Mouse (Mus musculus): ENCODE measurements around the gene Dars2.
"Not testable (repeated sequence)": the region's sequence is repeated elsewhere in the genome, so short reads cannot be mapped to it uniquely, and the experiment has no call there.

Gene Dars2

DNA sequence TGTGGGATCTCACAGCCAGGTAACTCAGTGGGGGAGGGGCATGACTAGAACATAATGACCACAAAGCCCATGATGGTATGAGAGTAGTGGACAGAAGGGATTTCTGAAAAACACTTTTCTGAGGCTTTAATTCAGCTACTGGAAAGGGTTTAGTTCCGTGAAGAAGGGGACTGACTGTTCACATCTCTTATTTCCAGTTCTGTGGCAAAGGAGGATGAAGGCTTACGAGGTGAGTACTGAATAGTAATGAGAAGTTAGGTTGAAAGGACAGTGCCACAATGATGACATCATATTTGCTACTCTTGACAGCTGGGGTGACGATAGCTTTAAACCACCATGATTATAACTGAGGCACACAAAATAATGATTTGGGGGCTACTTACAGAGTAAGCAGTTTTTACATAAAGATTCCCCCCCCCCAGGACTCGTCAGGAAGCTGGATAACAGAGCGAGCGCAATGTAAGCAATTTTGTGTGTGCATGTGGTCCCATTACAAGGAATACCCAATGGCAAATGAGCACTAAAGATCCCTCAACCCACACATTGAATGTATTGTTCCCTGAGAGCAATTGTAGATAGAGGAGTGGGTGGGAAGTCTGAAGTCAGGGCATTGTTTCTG, 34.6 kb downstream of the Dars2 start:
- no peak for DNase-seq (ENCODE audit: low read depth, low spot score)

DNA sequence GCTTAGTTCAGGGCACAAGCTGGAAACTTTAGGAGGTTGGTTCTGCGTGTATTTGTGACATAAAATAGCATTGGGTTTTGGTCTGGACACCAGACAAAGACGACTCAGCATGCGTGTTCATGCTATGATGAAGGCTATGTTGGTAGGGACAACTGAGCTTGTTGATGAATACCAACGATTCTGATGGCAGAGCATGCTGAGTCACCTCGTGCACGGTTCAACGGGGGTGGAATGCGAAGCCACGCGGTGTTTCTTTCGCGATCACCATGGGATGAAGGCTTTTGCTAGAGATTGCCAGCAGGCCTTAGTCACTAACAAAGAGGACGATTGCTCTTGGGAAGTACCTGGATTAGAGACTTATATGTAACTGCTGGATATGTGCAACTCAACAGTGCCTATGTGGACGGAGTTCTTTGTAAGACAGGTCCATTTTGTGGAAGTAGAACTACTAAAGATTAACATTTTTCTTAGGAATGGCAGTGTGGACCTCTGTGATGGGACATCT, 35.1 kb downstream of the Dars2 start:
- DNase-seq (ENCODE audit: low read depth, low spot score): no peak

DNA sequence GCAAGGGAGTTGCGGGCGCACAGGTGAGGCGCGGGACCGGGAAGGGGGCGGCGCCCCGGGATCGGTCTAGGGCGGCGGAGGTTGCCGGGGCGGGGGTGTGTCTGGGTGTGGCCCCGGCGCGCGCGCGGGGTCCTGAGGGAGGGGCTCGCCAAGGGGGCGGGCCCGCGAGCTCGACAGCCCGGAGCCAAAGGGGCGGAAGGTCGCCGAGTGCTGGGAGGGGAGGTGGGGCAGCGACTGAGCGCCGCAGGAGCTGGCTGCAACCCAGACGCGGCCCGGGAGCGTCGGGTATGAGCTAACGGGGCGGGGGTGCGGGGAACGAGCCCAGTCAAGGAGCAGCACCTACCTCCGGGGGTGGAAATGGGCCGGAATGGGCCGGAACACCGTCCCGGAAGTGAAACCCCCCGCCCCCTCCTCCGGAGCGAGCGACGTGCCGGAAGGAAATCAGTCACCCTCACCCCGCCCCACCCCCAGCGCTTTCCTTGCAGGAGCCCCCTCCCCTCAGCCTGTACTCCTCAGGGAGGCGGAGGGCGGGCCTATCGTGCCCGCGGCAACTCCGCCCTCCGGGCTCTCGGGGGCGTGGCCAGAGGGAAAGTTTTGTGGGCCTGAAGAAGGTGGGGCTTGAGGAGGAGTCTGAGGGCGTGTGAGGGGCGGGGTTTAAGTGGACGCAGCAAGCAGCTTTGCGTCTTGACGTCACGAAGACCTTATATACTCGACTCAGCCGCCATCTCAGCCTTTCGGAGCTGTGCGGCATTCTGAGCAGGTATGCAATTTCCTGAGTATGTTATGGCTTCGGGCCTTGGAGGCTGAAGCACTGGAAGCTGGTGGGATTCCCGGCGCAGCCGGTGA, 35.8 kb downstream of the Dars2 start, which contains the start of gene Zbtb37:
Gene Zbtb37 (minus strand): TSS at position 415 of the 846 bp plus-strand sequence.
- peak; percentile 99 for DNase-seq (ENCODE audit: low read depth, low spot score)

DNA sequence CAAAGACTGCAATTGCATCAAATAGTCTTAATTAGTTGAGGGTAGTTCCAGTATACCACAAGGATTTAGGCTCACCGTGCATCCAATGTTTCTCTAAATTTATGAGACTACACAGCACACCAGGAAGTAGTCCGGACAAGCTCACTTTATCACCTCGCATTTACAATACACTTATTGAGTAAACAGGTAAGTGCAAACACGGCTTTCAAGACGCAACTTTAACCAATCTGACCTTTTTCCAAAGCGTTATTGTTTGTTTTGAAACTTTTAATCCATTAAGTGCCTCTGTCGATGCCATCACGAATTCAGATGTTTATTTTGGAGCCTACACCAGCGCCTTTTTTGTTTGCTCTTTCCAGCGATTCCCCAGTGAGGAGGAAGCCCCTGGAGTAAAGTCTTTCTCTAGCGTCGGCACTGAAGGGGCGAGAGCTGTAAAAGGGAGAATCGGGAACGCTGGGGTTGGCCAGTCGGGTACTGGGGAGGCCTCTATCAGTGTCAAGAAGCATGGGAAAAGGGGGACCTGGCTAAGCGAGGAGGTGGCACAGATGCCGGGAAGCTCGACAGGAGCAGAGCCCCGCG, 36.5 kb downstream of the Dars2 start:
- DNase-seq (ENCODE audit: low read depth, low spot score): no peak

DNA sequence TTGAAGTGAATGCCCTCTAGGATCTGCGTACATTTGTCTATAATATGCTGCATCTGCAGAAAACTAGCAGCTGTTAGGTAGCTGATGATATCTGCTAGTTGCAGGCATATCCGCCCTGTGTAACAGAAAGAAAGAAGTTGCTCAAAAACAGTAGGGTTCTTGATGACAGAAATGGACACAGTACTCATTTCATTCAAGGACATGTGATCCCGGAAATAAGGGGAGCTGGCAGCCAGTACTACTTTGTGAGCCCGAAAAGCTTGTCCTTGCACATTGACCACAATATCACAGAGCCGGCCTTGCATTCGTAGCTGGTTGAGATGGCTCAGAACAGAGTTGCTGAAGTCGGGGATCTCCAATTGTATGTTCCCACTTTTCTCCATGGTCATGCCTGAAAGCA, 38.1 kb downstream of the Dars2 start:
- DNase-seq (ENCODE audit: low read depth, low spot score): no peak

DNA sequence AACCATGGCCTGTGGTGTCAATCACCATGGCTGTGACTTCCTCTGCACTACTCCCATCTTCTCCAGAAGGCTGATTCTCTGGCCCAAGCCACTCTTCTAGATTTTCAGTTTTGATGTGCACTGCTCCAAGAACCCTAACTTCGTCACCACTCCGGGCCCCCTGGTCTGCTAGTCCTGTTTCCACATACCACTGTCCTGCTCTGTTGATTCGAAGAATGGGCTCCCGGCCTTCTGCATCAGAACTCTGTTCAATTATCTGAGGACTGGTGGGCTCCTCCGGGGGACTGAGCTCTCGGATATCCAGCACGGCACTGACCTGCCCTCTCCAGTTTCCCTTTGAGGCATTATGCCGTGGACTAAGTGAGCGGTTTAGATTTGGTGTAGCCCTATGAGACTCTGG, 38.6 kb downstream of the Dars2 start:
- DNase-seq (ENCODE audit: low read depth, low spot score): no peak

DNA sequence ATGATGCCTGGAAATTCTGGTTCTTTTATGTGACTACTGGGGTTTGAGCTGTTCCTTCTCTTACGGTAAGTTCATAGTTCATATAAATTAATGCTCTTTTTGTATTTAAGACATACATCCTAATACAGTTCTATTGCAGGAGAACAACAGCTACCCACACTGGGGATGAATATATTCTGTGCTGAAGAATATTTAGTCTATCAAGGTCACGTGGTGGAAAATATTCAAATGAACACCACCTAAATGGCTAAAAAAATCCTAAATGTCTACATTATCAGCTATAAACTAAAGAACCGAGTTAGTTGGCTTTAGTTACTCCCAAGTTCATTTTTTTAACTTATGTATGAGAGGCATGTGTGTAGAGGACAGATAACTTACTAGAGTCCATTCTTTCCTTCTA, 40.4 kb downstream of the Dars2 start:
- no peak for DNase-seq (ENCODE audit: low read depth, low spot score)

DNA sequence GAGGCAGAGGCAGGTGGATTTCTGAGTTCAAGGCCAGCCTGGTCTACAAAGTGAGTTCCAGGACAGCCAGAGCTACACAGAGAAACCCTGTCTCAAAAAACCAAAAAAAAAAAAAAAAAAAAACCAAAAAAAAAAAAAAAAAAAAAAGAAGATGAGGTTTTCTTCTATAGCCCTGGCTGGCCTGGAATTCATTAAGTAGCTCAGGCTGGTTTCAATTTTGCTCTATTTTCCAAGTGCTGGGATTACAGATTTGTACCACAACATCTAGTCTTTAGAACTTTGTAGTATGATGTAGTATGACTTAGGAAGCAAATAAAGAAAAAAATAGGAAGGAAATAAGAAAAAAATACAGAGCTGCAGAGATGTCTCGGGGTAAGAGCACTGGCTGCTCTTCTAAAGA, 42.0 kb downstream of the Dars2 start:
- not testable (repeated sequence) for DNase-seq (ENCODE audit: low read depth, low spot score)

DNA sequence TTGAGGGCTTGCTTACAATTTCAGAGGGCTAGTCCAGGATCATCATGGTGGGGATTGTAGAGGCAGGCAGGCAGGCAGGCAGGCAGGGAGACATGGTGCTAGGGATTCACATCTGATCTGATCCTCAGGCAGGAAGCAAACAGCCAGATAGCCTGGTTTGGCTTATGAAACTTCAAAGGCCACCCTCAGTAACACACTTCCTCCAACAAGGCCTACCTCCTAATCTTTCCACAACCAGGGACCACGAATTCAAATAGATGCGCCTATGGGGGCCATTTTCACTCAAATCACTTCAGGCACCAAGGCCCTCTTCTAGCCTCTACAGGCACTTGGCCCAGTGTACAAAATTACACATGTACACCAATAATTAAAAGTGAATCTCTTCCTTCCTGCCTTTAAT, 43.3 kb downstream of the Dars2 start:
- DNase-seq (ENCODE audit: low read depth, low spot score): no peak

DNA sequence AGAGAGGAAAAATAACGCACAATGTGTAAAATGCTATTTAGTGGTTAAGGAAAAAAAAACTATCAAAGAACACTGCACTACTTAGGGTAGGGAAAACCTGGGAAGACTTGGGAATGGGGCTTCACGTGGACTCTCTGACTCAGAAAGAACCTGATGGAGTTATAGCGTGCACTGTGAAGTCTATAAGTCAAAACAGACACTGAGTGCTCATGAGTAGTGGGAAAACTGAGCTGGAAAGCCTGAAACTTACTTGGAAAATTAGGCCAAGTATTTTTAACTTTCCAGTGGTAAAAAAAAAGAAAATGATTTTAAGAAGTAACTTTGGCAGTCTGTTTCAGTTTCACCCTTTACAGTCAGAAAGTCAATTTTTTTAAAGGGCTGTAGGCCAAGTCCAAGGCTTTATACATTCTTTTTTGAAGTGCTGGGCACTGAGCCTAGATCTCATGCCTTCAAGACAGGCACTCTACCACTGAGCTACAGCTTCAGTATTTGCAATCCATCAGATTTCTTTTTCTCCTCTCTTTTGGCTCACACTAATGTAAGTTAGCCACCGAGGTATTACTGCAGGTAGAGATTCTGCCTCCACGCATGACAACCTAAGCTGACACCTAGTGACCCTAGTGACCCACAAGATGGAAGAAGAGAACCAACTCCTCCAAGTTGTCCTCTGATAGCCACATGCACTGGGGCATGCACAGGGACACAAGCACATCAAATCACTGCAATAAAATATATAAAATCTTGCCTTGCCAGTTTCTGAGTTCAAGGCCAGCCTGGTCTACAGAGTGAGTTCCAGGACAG, 44.8 kb downstream of the Dars2 start:
- DNase-seq (ENCODE audit: low read depth, low spot score): no peak

DNA sequence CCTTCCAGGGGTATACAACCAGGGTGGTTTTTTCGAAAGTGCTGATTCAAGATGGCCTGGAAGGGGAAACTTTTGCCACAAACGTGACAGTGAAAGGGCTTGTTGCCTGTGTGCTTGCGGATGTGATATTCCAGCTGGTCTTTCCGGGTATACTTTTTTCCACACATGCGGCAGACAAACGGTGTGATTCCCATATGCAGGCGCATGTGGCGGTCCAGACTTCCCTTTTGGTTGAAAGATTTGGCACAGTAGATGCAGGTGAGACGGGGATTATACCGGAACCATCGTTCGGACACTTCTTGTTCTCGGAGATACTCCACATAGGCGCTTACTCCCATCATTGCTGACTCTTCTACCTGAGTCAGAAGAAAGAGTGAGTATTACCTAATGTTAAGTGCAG, 50.4 kb downstream of the Dars2 start:
- no peak for DNase-seq (ENCODE audit: low read depth, low spot score)

DNA sequence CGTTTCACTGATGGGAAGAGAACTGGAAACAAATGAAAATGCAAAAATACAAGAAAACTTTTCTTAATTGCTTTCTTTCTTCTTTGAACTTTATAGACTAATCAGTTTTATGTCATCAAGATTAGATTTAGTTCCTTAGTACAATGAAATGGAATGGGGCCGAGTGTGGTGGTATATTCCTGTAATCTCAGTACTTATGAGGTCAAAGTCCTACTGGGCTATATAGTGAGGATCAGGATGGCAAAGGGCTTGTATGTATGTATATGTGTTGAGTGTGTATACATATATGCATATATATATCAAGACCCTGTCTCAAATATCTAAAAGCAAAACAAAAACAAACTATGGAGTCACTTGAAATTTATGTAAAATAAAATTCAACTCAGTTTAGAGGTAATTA, 54.1 kb downstream of the Dars2 start:
- no peak for DNase-seq (ENCODE audit: low read depth, low spot score)

DNA sequence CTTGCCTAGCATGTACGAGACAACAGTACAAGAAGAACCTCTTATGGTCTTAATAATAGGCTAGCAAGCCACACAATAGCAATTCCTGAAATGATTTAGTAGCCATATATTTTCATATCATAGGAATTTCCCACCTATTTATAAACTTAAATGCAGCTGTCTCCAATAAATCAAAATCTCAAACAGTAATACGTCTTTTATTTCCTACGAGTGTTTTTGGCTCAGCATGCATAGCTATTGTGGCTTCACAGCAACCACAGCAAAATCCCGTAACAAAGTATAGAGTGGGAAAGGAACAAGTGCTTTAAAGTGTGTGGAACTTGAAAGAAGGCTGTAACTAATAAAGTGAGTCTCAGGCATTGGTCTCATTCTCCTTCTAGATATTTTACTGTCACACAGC, 60.0 kb downstream of the Dars2 start:
- DNase-seq (ENCODE audit: low read depth, low spot score): no peak

DNA sequence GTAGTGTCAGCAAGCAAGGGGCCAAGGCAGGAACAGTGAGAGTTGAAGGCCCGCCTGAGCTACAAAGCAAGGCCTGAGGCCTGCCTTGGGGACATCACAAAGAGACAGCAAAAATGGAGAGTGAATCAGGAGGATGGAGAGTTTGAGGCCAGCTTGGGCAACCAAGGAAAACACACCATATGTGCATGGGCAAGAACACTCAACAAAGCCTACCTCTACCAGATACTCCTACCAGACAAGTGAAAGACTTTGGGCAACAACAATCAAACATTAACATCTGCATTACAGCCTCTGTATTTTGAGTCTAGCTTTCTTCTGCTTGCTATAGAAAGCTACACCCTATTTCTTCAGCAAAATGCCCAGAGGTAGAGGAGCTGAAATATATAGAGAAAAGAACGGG, 62.4 kb downstream of the Dars2 start:
- DNase-seq (ENCODE audit: low read depth, low spot score): no peak

DNA sequence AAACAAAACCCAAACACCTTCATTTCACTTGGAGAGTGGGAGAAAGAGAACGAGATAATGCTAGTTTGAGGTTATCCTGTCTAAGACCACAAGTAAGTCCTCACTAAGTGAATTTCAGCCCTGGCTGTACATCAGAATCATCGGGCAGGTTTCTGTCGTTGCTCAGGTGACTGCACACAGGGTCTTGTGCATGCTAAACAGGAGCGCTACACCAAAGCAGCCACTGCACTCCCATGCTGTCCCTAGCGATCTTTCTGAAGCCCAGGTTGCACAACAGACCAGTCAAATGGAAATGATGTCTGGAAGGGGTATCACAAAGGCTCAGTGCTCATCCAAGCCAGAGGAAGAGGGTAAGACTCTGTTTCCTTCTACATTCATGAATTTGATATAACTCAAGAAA, 64.0 kb downstream of the Dars2 start:
- no peak for DNase-seq (ENCODE audit: low read depth, low spot score)

DNA sequence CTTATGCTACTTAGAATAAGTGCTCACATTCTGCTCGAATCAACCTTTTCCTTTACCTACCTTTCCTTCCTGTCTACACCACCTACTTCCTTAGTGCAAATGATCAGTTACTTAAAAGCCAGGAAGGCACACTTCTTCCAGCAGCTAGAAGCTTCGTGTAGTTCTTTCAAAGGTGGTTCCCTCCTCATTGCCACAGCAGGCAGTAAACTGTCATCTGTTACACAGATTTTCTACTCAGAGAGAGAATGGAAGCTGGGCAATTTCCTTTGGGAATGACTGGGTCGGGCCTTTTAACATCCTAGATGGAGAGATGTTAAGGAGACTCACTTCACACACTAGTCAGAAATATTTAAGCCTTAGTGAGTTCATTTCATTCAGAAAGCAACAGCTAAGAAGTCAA, 64.9 kb downstream of the Dars2 start:
- DNase-seq (ENCODE audit: low read depth, low spot score): no peak

DNA sequence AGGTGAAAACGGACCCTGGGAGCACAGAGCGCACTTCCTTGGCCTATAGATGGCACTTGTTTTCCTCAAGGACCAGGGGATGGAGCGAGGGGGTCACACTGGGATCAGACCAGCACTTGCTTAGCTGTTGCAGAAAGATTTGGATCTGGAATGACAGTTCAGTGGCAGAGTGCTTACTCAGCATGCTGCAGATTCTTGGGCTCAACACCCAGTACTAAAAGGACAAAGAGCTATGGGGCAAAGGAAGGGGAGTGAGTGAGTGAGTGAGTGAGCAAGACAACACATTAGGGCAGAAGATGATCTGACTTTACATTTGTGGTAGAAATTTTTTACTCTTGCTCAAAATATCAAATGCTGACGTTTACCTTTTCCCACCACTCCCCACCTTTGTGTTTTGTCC, 65.5 kb downstream of the Dars2 start:
- DNase-seq (ENCODE audit: low read depth, low spot score): no peak

DNA sequence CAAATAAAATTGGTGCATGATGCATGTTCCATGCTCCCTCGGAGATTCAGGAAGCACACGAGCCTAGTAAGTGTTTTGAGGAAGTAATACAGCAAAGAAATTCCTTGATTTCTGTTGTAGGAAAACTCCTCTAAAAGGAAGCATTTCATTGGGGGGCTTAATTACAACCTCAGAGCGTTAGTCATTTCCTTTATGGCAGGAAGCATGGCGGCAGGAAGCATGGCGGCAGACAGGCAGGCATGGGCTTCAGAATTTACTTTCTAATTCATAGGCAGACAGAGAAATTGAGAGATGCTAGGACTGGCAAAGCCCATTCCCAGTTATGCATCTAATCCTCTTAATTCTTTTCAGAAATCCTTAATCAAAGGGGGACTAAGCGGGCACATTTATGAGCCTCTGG, 76.6 kb downstream of the Dars2 start:
- no peak for DNase-seq (ENCODE audit: low read depth, low spot score)
